Mouse (Mus musculus) midbrain, postnatal 0 days (tissue): ENCODE measurements at regions not wholly inside any gene's neighbourhood (a gene's known extent, or its start where the extent isn't known, plus 50 kb on each side); places are given as distances from the start of the nearest gene placed in this dataset.

ENCODE experiments used
- ATAC-seq: fragments of 200-750 bp; cut with Nextera tagmentation; 2 replicates; pipeline ENCODE4 v1.8.0; 2017; ENCODE audit warnings: moderate number of reproducible peaks, mild to moderate bottlenecking, moderate TSS enrichment, moderate library complexity; ENCODE audit not compliant: low FRiP score
- DNase-seq: peaks from one replicate; pipeline ENCODE4 v3.0.0-alpha.2; 2015; ENCODE audit warnings: low spot score
- H3K27ac ChIP-seq: fragments of 300-500 bp; sonication (generic); 2 replicates; pipeline ENCODE4 v1.5.1; 2014; ENCODE audit warnings: low read depth, mild to moderate bottlenecking, low read length, mixed read lengths
- H3K27me3 ChIP-seq: fragments of 300-500 bp; sonication (generic); 2 replicates; pipeline ENCODE4 v1.6.1; 2014; ENCODE audit warnings: low read length, control low read depth, mixed read lengths; ENCODE audit not compliant: insufficient read depth
- H3K36me3 ChIP-seq: fragments of 300-500 bp; sonication (generic); 2 replicates; pipeline ENCODE4 v1.6.1; 2014; ENCODE audit warnings: low read length, control low read depth, mixed read lengths; ENCODE audit not compliant: insufficient read depth
- H3K4me1 ChIP-seq: fragments of 300-500 bp; sonication (generic); 2 replicates; pipeline ENCODE4 v1.6.1; 2014; ENCODE audit warnings: mild to moderate bottlenecking, control low read depth, antibody characterized with exemption, low read length, mixed read lengths; ENCODE audit not compliant: insufficient read depth
- H3K4me2 ChIP-seq: fragments of 300-500 bp; sonication (generic); 2 replicates; pipeline ENCODE4 v1.6.1; 2014; ENCODE audit warnings: low read depth, mild to moderate bottlenecking, low read length, mixed read lengths; ENCODE audit not compliant: poor library complexity, severe bottlenecking
- H3K4me3 ChIP-seq: fragments of 300-500 bp; sonication (generic); 2 replicates; pipeline ENCODE4 v1.5.1; 2014; ENCODE audit warnings: low read depth, mild to moderate bottlenecking, low read length, moderate library complexity
- H3K9ac ChIP-seq: fragments of 300-500 bp; sonication (generic); replicated peaks from 2 replicates; pipeline ENCODE4 v1.6.1; 2014; ENCODE audit warnings: mild to moderate bottlenecking, low read length, moderate library complexity, mixed read lengths; ENCODE audit not compliant: poor library complexity, severe bottlenecking
- H3K9me3 ChIP-seq: fragments of 300-500 bp; sonication (generic); 2 replicates; pipeline ENCODE4 v1.6.1; 2016; ENCODE audit warnings: low read length, control low read depth
- CTCF ChIP-seq: IDR thresholded peaks from 2 replicates; pipeline ENCODE4 v1.5.1; 2016; ENCODE audit warnings: antibody characterized with exemption, mild to moderate bottlenecking
- WGBS: fragments of 180-500 bp; shearing (Covaris S2); extraction: QIAGEN DNeasy Blood & Tissue Kit; methylation state at CpG from one replicate; pipeline ENCODE4 v1.1.7; 2014; 5-methylcytosine and 5-hydroxymethylcytosine counted together

DNA sequence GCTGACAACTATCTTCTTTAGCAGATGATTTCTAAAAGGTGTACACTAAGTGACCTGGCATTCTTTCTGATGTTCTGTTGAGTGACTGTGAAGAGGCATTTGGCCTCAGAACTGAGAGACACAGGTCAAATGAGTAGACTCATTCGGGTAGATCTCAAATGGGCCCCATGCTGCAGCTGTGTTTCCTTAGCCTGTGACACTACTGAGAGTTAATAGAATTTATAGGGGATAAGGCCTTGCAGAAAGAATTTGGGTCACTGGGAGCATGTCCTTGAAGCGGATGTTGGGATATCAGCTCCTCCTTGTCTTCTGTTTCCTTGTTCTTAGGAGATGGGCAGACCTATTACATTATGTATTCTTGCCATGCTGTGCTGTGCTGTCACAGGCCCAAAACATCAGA, 271.4 kb downstream of the Impad1 start:
- no peaks in the 10 kb centered on the region for H3K9me3 ChIP-seq
- TF ChIP-seq CTCF, result no peak
- H3K9ac ChIP-seq, result no peak overlapping the region
- H3K4me2 ChIP-seq, result no peak overlapping the region
- H3K4me3 ChIP-seq, result no peak overlapping the region
- no peaks in the 10 kb centered on the region for H3K4me1 ChIP-seq
- H3K27ac ChIP-seq, result no peak overlapping the region
- H3K36me3 ChIP-seq, result no peaks in the 10 kb centered on the region
- ATAC-seq, result no peak
- no peak for DNase-seq
- 72% methylated on average over 2 of the region's 2 CpGs for WGBS
- H3K27me3 ChIP-seq, result no peaks in the 10 kb centered on the region

DNA sequence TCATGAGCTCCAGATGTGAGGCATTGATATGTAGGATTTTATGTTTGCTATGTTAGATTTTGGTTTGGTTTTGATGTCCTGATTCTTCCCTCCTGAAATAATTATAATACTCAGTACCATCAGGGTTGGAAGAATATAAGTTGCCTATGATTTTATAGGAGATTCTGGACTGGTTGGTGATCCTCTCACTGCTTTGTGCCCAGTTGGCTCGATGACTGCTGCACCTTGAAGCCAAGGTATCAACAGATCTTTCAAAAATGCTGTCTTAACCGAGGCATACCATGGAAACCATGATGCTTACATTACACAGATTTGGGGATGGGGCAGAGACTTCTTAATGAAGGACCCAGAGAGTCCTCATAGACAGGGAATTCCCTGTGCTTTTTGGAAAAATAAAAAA, 274.4 kb downstream of the Impad1 start:
- TF ChIP-seq CTCF, result no peak
- 79% methylated on average over 2 of the region's 2 CpGs for WGBS
- no peak overlapping the region for H3K27ac ChIP-seq
- DNase-seq, result no peak
- H3K36me3 ChIP-seq, result no peaks in the 10 kb centered on the region
- H3K9me3 ChIP-seq, result no peaks in the 10 kb centered on the region
- H3K4me3 ChIP-seq, result no peak overlapping the region
- H3K4me1 ChIP-seq, result no peaks in the 10 kb centered on the region
- H3K27me3 ChIP-seq, result no peaks in the 10 kb centered on the region
- H3K4me2 ChIP-seq, result no peak overlapping the region
- no peak overlapping the region for H3K9ac ChIP-seq
- no peak for ATAC-seq

DNA sequence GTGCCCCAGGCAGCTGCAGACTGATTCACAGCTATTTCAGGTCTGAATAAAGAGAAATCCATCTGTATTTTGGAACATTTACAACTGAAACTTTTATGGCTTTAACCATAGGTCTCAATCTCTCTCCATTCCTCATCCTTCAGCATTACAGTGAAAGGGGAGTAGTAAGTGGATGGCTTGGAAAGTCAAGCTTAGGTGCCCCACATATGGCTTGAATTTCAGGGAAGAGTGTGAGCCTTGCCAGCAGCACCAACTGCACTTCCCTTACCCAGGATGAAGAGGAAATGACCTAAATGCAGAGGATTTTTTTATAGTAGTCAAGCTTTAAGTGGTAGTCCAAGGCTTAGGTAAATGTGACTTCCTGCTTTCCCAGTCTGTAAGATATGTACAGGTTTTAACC, 279.8 kb downstream of the Impad1 start:
- ATAC-seq, result no peak
- TF ChIP-seq CTCF, result no peak
- no peaks in the 10 kb centered on the region for H3K27me3 ChIP-seq

DNA sequence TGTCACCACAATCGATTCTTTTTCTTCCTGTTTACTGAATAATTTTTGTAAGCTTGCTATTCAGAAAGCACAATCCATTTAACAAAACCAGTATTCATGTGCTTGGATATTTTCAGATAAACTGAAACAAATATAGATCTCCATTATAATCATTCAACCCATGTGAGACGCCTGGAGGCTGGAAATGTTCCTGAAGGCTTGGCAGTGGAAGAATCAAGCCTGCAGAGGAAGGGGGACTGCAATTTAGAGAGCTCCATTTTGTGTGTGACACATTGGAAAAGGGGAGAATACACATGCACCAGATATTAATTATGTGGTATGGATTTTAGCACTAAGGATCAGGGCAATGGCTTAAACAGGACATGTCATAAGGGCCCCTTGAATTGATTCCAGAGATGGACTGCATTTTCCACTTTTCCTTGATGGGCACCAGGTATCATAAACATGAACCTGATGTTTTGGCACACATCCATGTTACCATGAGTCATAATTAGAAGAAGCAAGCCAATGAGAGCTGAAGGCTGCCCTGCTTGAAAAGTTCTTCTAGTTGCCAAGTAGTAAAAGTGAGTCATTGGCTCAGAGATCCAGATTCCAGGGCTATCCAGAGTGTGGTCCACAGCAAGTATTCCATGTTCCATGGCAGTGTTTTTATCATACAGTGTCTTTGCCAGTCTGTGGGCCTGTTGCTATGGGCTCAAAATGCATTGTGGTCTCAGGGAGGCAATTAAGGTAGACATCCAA, 282.8 kb downstream of the Impad1 start:
- no peaks in the 10 kb centered on the region for H3K9me3 ChIP-seq
- H3K9ac ChIP-seq, result no peak overlapping the region
- no peaks in the 10 kb centered on the region for H3K36me3 ChIP-seq
- H3K4me1 ChIP-seq, result no peaks in the 10 kb centered on the region
- DNase-seq, result no peak
- H3K27ac ChIP-seq, result no peak overlapping the region
- WGBS, result 83% methylated on average over 2 of the region's 2 CpGs
- no peak for ATAC-seq
- no peaks in the 10 kb centered on the region for H3K27me3 ChIP-seq
- H3K4me3 ChIP-seq, result no peak overlapping the region
- TF ChIP-seq CTCF, result no peak
- no peak overlapping the region for H3K4me2 ChIP-seq

More for the DNA sequence above, 279.8 kb downstream of the Impad1 start:
- no peak for DNase-seq
- Histone ChIP-seq H3K27ac (no peak overlapping the region), H3K4me1 (no peaks in the 10 kb centered on the region), H3K9ac (no peak overlapping the region), H3K4me2 (no peak overlapping the region), H3K9me3 (no peaks in the 10 kb centered on the region), H3K4me3 (no peak overlapping the region), H3K36me3 (no peaks in the 10 kb centered on the region)

DNA sequence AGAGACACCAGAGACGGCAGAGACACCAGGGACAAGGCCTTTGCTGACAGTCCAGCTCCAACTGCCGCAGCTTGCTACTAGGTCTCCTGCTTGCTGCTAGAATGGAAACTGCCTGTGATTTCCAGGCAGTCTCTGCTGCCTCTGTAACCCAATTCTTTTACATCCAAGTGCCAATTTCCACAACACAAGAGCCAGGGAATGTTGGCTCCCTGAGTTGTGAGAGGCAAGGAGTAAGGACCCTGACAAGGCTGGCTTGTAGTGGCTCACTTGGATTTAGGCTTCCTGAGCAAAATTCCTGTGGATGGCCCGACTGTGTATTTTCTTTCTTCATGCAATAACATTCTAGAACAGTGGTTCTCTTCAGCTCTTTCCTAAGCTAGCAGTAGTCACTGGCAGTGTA, 283.9 kb downstream of the Impad1 start:
- TF ChIP-seq CTCF, result no peak
- H3K9ac ChIP-seq, result no peak overlapping the region
- no peak overlapping the region for H3K27ac ChIP-seq
- no peak overlapping the region for H3K4me2 ChIP-seq
- DNase-seq, result no peak
- H3K9me3 ChIP-seq, result no peaks in the 10 kb centered on the region
- no peaks in the 10 kb centered on the region for H3K36me3 ChIP-seq
- 81% methylated on average over 3 of the region's 3 CpGs for WGBS
- no peaks in the 10 kb centered on the region for H3K4me1 ChIP-seq
- no peak overlapping the region for H3K4me3 ChIP-seq
- no peaks in the 10 kb centered on the region for H3K27me3 ChIP-seq
- ATAC-seq, result no peak

DNA sequence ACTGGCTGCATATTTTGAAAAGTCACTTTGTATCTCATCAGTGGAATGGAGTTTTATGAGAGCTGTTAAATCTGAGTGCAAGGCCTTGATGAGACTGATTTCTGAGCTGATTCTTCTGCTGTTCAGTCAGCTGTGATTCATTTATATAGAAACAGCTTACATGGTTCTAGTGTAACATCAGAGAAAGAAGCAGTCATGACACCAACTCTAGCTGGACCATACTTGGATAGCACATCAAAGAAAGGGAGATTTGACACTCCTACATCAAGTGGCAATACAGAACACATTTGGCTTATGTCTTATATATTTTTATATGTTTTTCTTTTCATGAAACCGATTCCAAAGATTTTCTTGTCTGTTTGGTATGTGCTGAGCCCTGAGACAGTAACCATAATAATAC, 296.0 kb downstream of the Impad1 start:
- H3K27ac ChIP-seq, result no peak overlapping the region
- 84% methylated on average over 1 of the region's 1 CpGs for WGBS
- no peak for DNase-seq

More for the DNA sequence above, 296.0 kb downstream of the Impad1 start:
- Histone ChIP-seq H3K4me2 (no peak overlapping the region), H3K27me3 (no peaks in the 10 kb centered on the region), H3K9me3 (no peaks in the 10 kb centered on the region), H3K9ac (no peak overlapping the region), H3K4me1 (no peaks in the 10 kb centered on the region), H3K36me3 (no peaks in the 10 kb centered on the region), H3K4me3 (no peak overlapping the region)
- ATAC-seq, result no peak
- no peak for TF ChIP-seq CTCF
